Mouse (Mus musculus): ENCODE data around the gene Ptpn22. TPM values are rescaled to one million over a fixed set of nuclear protein-coding genes. Genes with fewer than 3 reads are reported as not detected.

Ptpn22 gene
- polyA plus RNA-seq, 1 experiment from 2014 or later = 1.4 TPM

- Histone ChIP-seq H3K4me3 (ENCODE audit: low read length) (no peak overlapping the region), H3K4me1 (replicated peaks; ENCODE audit: control insufficient read depth, insufficient read depth, low read length) (no peaks in the 10 kb centered on the region), H3K27ac (ENCODE audit: low read length) (no peak overlapping the region), H3K36me3 (ENCODE audit: control insufficient read depth, insufficient read depth, low read length) (no peaks in the 10 kb centered on the region), H3K9me3 (ENCODE audit: control insufficient read depth, low read length) (no peaks in the 10 kb centered on the region), H3K4me2 (ENCODE audit: low read depth, low read length) (no peak overlapping the region), H3K27me3 (ENCODE audit: control insufficient read depth, insufficient read depth, low read depth, low read length) (no peaks in the 10 kb centered on the region), H3K9ac (ENCODE audit: low read length) (no peak overlapping the region)
- WGBS = 61% methylated on average over 1 of the region's 1 CpGs
- ATAC-seq (ENCODE audit: low read depth) = peak; percentile 87
These were observed 85.4 kb downstream of the Ptpn22 start for GRCm38 (mm10) chr3:103944794-103945562.

- Histone ChIP-seq H3K9ac (ENCODE audit: low read length) (no peak overlapping the region), H3K36me3 (ENCODE audit: control insufficient read depth, insufficient read depth, low read length) (no peaks in the 10 kb centered on the region), H3K9me3 (ENCODE audit: control insufficient read depth, low read length) (no peaks in the 10 kb centered on the region), H3K27me3 (ENCODE audit: control insufficient read depth, insufficient read depth, low read depth, low read length) (no peaks in the 10 kb centered on the region), H3K4me3 (ENCODE audit: low read length) (no peak overlapping the region), H3K27ac (ENCODE audit: low read length) (no peak overlapping the region), H3K4me2 (ENCODE audit: low read depth, low read length) (no peak overlapping the region), H3K4me1 (replicated peaks; ENCODE audit: control insufficient read depth, insufficient read depth, low read length) (no peaks in the 10 kb centered on the region)
- ATAC-seq (ENCODE audit: low read depth) = no peak
- 77% methylated on average over 7 of the region's 7 CpGs for WGBS
These were observed 89.1 kb downstream of the Ptpn22 start for GRCm38 (mm10) chr3:103948666-103949065.

DNA sequence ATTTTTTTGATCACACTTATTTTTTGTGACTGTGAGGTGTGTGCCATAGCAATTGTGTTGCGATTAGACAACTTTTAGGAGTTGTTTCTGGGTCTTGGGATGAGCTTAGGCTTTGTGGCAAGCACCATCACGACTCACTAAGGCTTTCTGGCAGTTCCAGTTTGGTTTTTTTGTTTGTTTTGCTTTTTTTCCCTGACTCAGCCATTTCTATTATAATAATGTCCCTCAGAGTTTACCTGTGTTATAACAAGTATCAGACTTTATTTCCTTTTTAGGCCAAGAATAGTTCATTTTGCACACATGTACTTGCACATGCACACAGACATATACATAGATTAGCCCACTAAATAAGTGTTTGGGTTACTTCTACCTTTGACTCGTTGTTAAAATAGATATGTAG, 101.0 kb downstream of the Ptpn22 start:
- no peak for ATAC-seq (ENCODE audit: low read depth)
- H3K4me3 ChIP-seq (ENCODE audit: low read length) = no peak overlapping the region
- no peak overlapping the region for H3K27ac ChIP-seq (ENCODE audit: low read length)
- no peak overlapping the region for H3K9ac ChIP-seq (ENCODE audit: low read length)
- no peaks in the 10 kb centered on the region for H3K4me1 ChIP-seq (replicated peaks; ENCODE audit: control insufficient read depth, insufficient read depth, low read length)
- H3K36me3 ChIP-seq (ENCODE audit: control insufficient read depth, insufficient read depth, low read length) = peaks cover 4% of the 10 kb centered on the region; the same call in 1 of the 2 replicates
- 87% methylated on average over 3 of the region's 3 CpGs for WGBS
- H3K4me2 ChIP-seq (ENCODE audit: low read depth, low read length) = no peak overlapping the region
- H3K27me3 ChIP-seq (ENCODE audit: control insufficient read depth, insufficient read depth, low read depth, low read length) = no peaks in the 10 kb centered on the region
- no peaks in the 10 kb centered on the region for H3K9me3 ChIP-seq (ENCODE audit: control insufficient read depth, low read length)

Other genes starting within 250 kb of the Ptpn22 start
- gene Atg4a-ps, start 213.7 kb upstream of the Ptpn22 start, polyA plus RNA-seq (2015; fragmentation: Nextera tagmentation; extraction: Ambion mirVana) = 0.09 and 0.13 TPM in 2 replicates
- 83.8 and 84.9 TPM in 2 replicates for gene Olfml3, start 121.8 kb upstream of the Ptpn22 start, polyA plus RNA-seq (2015; fragmentation: Nextera tagmentation; extraction: Ambion mirVana)
- gene Gm10964, start 120.4 kb upstream of the Ptpn22 start, polyA plus RNA-seq (2015; fragmentation: Nextera tagmentation; extraction: Ambion mirVana) = not detected in 2 replicates
- 12.2 and 12.3 TPM in 2 replicates for gene Hipk1, start 68.2 kb upstream of the Ptpn22 start, polyA plus RNA-seq (2015; fragmentation: Nextera tagmentation; extraction: Ambion mirVana)
- 23.4 and 26.3 TPM in 2 replicates for gene Dclre1b, start 50.4 kb upstream of the Ptpn22 start, polyA plus RNA-seq (2015; fragmentation: Nextera tagmentation; extraction: Ambion mirVana)
- 21.0 and 21.8 TPM in 2 replicates for gene Ap4b1, start 50.3 kb upstream of the Ptpn22 start, polyA plus RNA-seq (2015; fragmentation: Nextera tagmentation; extraction: Ambion mirVana)
- 0.15 and 0.52 TPM in 2 replicates for gene Gm43064, start 50.2 kb upstream of the Ptpn22 start, polyA plus RNA-seq (2015; fragmentation: Nextera tagmentation; extraction: Ambion mirVana)
- gene Bcl2l15, start 27.2 kb upstream of the Ptpn22 start, polyA plus RNA-seq (2015; fragmentation: Nextera tagmentation; extraction: Ambion mirVana) = 0.45 TPM in 1 of 2 replicates, not detected in the other
- gene Rsbn1, start 54.3 kb downstream of the Ptpn22 start, polyA plus RNA-seq (2015; fragmentation: Nextera tagmentation; extraction: Ambion mirVana) = 7.7 and 8.9 TPM in 2 replicates
- gene Phtf1, start 108.3 kb downstream of the Ptpn22 start, polyA plus RNA-seq (2015; fragmentation: Nextera tagmentation; extraction: Ambion mirVana) = 23.1 and 24.3 TPM in 2 replicates

Measured in lung, embryonic 16.5 days (tissue).